Mouse (Mus musculus): ENCODE measurements around the gene Ackr3.

The Ackr3 gene

GRCm38 (mm10) chr1:90203783-90204690 lies at the start of gene Ackr3:
TSS of gene Ackr3 (plus strand) at chr1:90203980.
- in situ Hi-C loops (cut with MboI; ENCODE audit: unreplicated experiment in 2 of 2) = no loop called here

- in situ Hi-C loops (cut with MboI; ENCODE audit: unreplicated experiment in 2 of 2) = no loop called here
Observed at GRCm38 (mm10) chr1:90156589-90156988, 47.2 kb upstream of the Ackr3 start.

GRCm38 (mm10) chr1:90159927-90160326 lies 43.9 kb upstream of the Ackr3 start:
- in situ Hi-C loops (cut with MboI; ENCODE audit: unreplicated experiment in 2 of 2) = no loop called here

GRCm38 (mm10) chr1:90161623-90162022 lies 42.2 kb upstream of the Ackr3 start:
- in situ Hi-C loops (cut with MboI; ENCODE audit: unreplicated experiment in 2 of 2) = no loop called here

GRCm38 (mm10) chr1:90162379-90162857 lies 41.4 kb upstream of the Ackr3 start:
- in situ Hi-C loops (cut with MboI; ENCODE audit: unreplicated experiment in 2 of 2) = no loop called here

GRCm38 (mm10) chr1:90163161-90163560 lies 40.6 kb upstream of the Ackr3 start:
- in situ Hi-C loops (cut with MboI; ENCODE audit: unreplicated experiment in 2 of 2) = no loop called here

GRCm38 (mm10) chr1:90164319-90164718 lies 39.5 kb upstream of the Ackr3 start:
- in situ Hi-C loops (cut with MboI; ENCODE audit: unreplicated experiment in 2 of 2) = no loop called here

- in situ Hi-C loops (cut with MboI; ENCODE audit: unreplicated experiment in 2 of 2) = no loop called here
Observed at GRCm38 (mm10) chr1:90174338-90174737, 29.4 kb upstream of the Ackr3 start.

- in situ Hi-C loops (cut with MboI; ENCODE audit: unreplicated experiment in 2 of 2) = no loop called here
Observed at GRCm38 (mm10) chr1:90176223-90176622, 27.6 kb upstream of the Ackr3 start.

GRCm38 (mm10) chr1:90177565-90177964 lies 26.2 kb upstream of the Ackr3 start:
- in situ Hi-C loops (cut with MboI; ENCODE audit: unreplicated experiment in 2 of 2) = no loop called here

- in situ Hi-C loops (cut with MboI; ENCODE audit: unreplicated experiment in 2 of 2) = no loop called here
Observed at GRCm38 (mm10) chr1:90177978-90178377, 25.8 kb upstream of the Ackr3 start.

- in situ Hi-C loops (cut with MboI; ENCODE audit: unreplicated experiment in 2 of 2) = no loop called here
Observed at GRCm38 (mm10) chr1:90180479-90180878, 23.3 kb upstream of the Ackr3 start.

GRCm38 (mm10) chr1:90180966-90181699 lies 22.6 kb upstream of the Ackr3 start:
- in situ Hi-C loops (cut with MboI; ENCODE audit: unreplicated experiment in 2 of 2) = no loop called here

GRCm38 (mm10) chr1:90182521-90182920 lies 21.3 kb upstream of the Ackr3 start:
- in situ Hi-C loops (cut with MboI; ENCODE audit: unreplicated experiment in 2 of 2) = no loop called here

GRCm38 (mm10) chr1:90183602-90184001 lies 20.2 kb upstream of the Ackr3 start:
- in situ Hi-C loops (cut with MboI; ENCODE audit: unreplicated experiment in 2 of 2) = no loop called here

GRCm38 (mm10) chr1:90186173-90186572 lies 17.6 kb upstream of the Ackr3 start:
- in situ Hi-C loops (cut with MboI; ENCODE audit: unreplicated experiment in 2 of 2) = no loop called here

GRCm38 (mm10) chr1:90186874-90187273 lies 16.9 kb upstream of the Ackr3 start:
- in situ Hi-C loops (cut with MboI; ENCODE audit: unreplicated experiment in 2 of 2) = no loop called here

- in situ Hi-C loops (cut with MboI; ENCODE audit: unreplicated experiment in 2 of 2) = no loop called here
Observed at GRCm38 (mm10) chr1:90189046-90189445, 14.7 kb upstream of the Ackr3 start.

- in situ Hi-C loops (cut with MboI; ENCODE audit: unreplicated experiment in 2 of 2) = no loop called here
Observed at GRCm38 (mm10) chr1:90201246-90201645, 2.5 kb upstream of the Ackr3 start.

GRCm38 (mm10) chr1:90201655-90202054 lies 2.1 kb upstream of the Ackr3 start:
- in situ Hi-C loops (cut with MboI; ENCODE audit: unreplicated experiment in 2 of 2) = no loop called here

- in situ Hi-C loops (cut with MboI; ENCODE audit: unreplicated experiment in 2 of 2) = no loop called here
Observed at GRCm38 (mm10) chr1:90202207-90202978, 1.4 kb upstream of the Ackr3 start.
